Mouse (Mus musculus): ENCODE measurements around the gene Gm9964.

Gm9964 gene

GRCm38 (mm10) chr11:79296856-79297491 is at the start of gene Gm9964:
Gm9964 (minus strand) TSS chr11:79296906.
- 90% methylated on average over 5 of the region's 5 CpGs for WGBS

- under 1% methylated on average over 48 of the region's 63 CpGs for WGBS
These were observed 43.4 kb upstream of the Gm9964 start for GRCm38 (mm10) chr11:79339808-79340781.

GRCm38 (mm10) chr11:79339234-79339807 is 42.6 kb upstream of the Gm9964 start, which contains the start of gene Nf1:
Nf1 (plus strand) TSS chr11:79339693.
- under 1% methylated on average over 46 of the region's 49 CpGs for WGBS

- WGBS, result 55% methylated on average over 4 of the region's 4 CpGs
These were observed 41.9 kb upstream of the Gm9964 start for GRCm38 (mm10) chr11:79338621-79339020.

- 96% methylated on average over 5 of the region's 5 CpGs for WGBS
These were observed 40.1 kb upstream of the Gm9964 start for GRCm38 (mm10) chr11:79336722-79337267.

GRCm38 (mm10) chr11:79335077-79335476 is 38.4 kb upstream of the Gm9964 start:
- WGBS, result 80% methylated on average over 6 of the region's 6 CpGs

- WGBS, result 98% methylated on average over 1 of the region's 1 CpGs
These were observed 32.9 kb upstream of the Gm9964 start for GRCm38 (mm10) chr11:79329585-79329984.

- 93% methylated on average over 4 of the region's 4 CpGs for WGBS
These were observed 31.4 kb upstream of the Gm9964 start for GRCm38 (mm10) chr11:79328060-79328459.

- WGBS, result 48% methylated on average over 4 of the region's 4 CpGs
These were observed 30.4 kb upstream of the Gm9964 start for GRCm38 (mm10) chr11:79327106-79327505.

GRCm38 (mm10) chr11:79325663-79326062 is 29.0 kb upstream of the Gm9964 start:
- 86% methylated on average over 8 of the region's 8 CpGs for WGBS

- WGBS, result 54% methylated on average over 12 of the region's 12 CpGs
These were observed 27.4 kb upstream of the Gm9964 start for GRCm38 (mm10) chr11:79323985-79324685.

- WGBS, result 78% methylated on average over 7 of the region's 7 CpGs
These were observed 23.1 kb upstream of the Gm9964 start for GRCm38 (mm10) chr11:79319807-79320206.

GRCm38 (mm10) chr11:79316807-79317345 is 20.2 kb upstream of the Gm9964 start:
- WGBS, result 81% methylated on average over 8 of the region's 8 CpGs

GRCm38 (mm10) chr11:79310467-79310866 is 13.8 kb upstream of the Gm9964 start:
- WGBS, result 88% methylated on average over 5 of the region's 5 CpGs

GRCm38 (mm10) chr11:79307560-79308200 is 11.0 kb upstream of the Gm9964 start:
- 75% methylated on average over 9 of the region's 9 CpGs for WGBS

GRCm38 (mm10) chr11:79306996-79307395 is 10.3 kb upstream of the Gm9964 start:
- WGBS, result 53% methylated on average over 10 of the region's 10 CpGs

- WGBS, result 44% methylated on average over 7 of the region's 7 CpGs
These were observed 9.8 kb upstream of the Gm9964 start for GRCm38 (mm10) chr11:79306510-79306909.

GRCm38 (mm10) chr11:79305697-79306340 is 9.1 kb upstream of the Gm9964 start:
- WGBS, result 81% methylated on average over 9 of the region's 9 CpGs

- WGBS, result 98% methylated on average over 4 of the region's 4 CpGs
These were observed 7.5 kb upstream of the Gm9964 start for GRCm38 (mm10) chr11:79304245-79304644.

GRCm38 (mm10) chr11:79303109-79303508 is 6.4 kb upstream of the Gm9964 start:
- WGBS, result 93% methylated on average over 6 of the region's 6 CpGs

Data from cerebral cortex, adult 2 months (tissue).